Mouse (Mus musculus) hindbrain, embryonic 10.5 days (tissue): ENCODE results near the gene Nfkbib. TPM values are rescaled to one million over a fixed set of nuclear protein-coding genes. Genes with fewer than 3 reads are reported as not detected.

Experiments used
- DNase-seq: peaks from one replicate; pipeline ENCODE4 v3.0.0-alpha.2; 2017; ENCODE audit warnings: low spot score
- H3K27ac ChIP-seq: fragments of 300-500 bp; sonication (generic); 2 replicates; pipeline ENCODE4 v1.5.1; 2016; ENCODE audit warnings: mild to moderate bottlenecking, moderate library complexity
- H3K27me3 ChIP-seq: fragments of 300-500 bp; sonication (generic); 2 replicates; pipeline ENCODE4 v1.6.1; 2016; ENCODE audit warnings: mild to moderate bottlenecking; ENCODE audit not compliant: poor library complexity, insufficient read depth, severe bottlenecking
- H3K36me3 ChIP-seq: fragments of 300-500 bp; sonication (generic); 2 replicates; pipeline ENCODE4 v1.6.1; 2016; ENCODE audit warnings: mild to moderate bottlenecking, moderate library complexity
- H3K4me1 ChIP-seq: fragments of 300-500 bp; sonication (generic); replicated peaks from 2 replicates; pipeline ENCODE4 v1.6.1; 2016; ENCODE audit warnings: mild to moderate bottlenecking
- H3K4me3 ChIP-seq: fragments of 300-500 bp; sonication (generic); 2 replicates; pipeline ENCODE4 v1.5.1; 2016; ENCODE audit warnings: mild to moderate bottlenecking, moderate library complexity
- H3K9me3 ChIP-seq: fragments of 300-500 bp; sonication (generic); 2 replicates; pipeline ENCODE4 v1.6.1; 2016; ENCODE audit warnings: mild to moderate bottlenecking, moderate library complexity
- WGBS: fragments of 180-500 bp; shearing (Covaris S2); methylation state at CpG from one replicate; pipeline ENCODE4 v1.1.7; 2016; 5-methylcytosine and 5-hydroxymethylcytosine counted together
- polyA plus RNA-seq: library from polyadenylated mRNA; unstranded; fragments of >200 nt; fragmentation: Nextera tagmentation; extraction: Ambion mirVana; gene quantifications from 2 replicates; pipeline ENCODE4 v1.2.1, GENCODE M21; 2016

Nfkbib gene
- polyA plus RNA-seq, 1 experiment from 2014 or later, result 61.1 TPM

GRCm38 (mm10) chr7:28808957-28809393, 41.7 kb upstream of the Nfkbib start:
- Histone ChIP-seq H3K4me3 (peak overlapping the region; percentile 87), H3K27ac (peak overlapping the region; percentile 100), H3K9me3 (no peaks in the 10 kb centered on the region), H3K27me3 (no peaks in the 10 kb centered on the region), H3K4me1 (peaks cover 55% of the 10 kb centered on the region), H3K36me3 (peaks cover 25% of the 10 kb centered on the region)
- DNase-seq, result peak; percentile 94
- WGBS, result under 1% methylated on average over 32 of the region's 32 CpGs

- Histone ChIP-seq H3K9me3 (no peaks in the 10 kb centered on the region), H3K27ac (peak within 1 kb of the TSS; percentile 100), H3K36me3 (peaks cover 19% of the 10 kb centered on the region), H3K4me3 (peak within 1 kb of the TSS; percentile 87), H3K27me3 (no peaks in the 10 kb centered on the region), H3K4me1 (peaks cover 55% of the 10 kb centered on the region)
- no peak for DNase-seq
- 3% methylated on average over 35 of the region's 35 CpGs for WGBS
Observed at GRCm38 (mm10) chr7:28808221-28808941, 41.1 kb upstream of the Nfkbib start, which contains the start of gene Hnrnpl. TSS of gene Hnrnpl (plus strand) at chr7:28808541.

GRCm38 (mm10) chr7:28807641-28808220, 40.4 kb upstream of the Nfkbib start:
- no peak for DNase-seq
- Histone ChIP-seq H3K27ac (peak overlapping the region; percentile 100), H3K27me3 (no peaks in the 10 kb centered on the region), H3K36me3 (peaks cover 13% of the 10 kb centered on the region), H3K9me3 (no peaks in the 10 kb centered on the region), H3K4me1 (peaks cover 55% of the 10 kb centered on the region), H3K4me3 (peak overlapping the region; percentile 87)
- 51% methylated on average over 8 of the region's 8 CpGs for WGBS

- WGBS, result 84% methylated on average over 4 of the region's 4 CpGs
- H3K27me3 ChIP-seq, result no peaks in the 10 kb centered on the region
- peaks cover 55% of the 10 kb centered on the region for H3K4me1 ChIP-seq
- H3K36me3 ChIP-seq, result peaks cover 4% of the 10 kb centered on the region
- no peak overlapping the region for H3K4me3 ChIP-seq
- no peak overlapping the region for H3K27ac ChIP-seq
- H3K9me3 ChIP-seq, result no peaks in the 10 kb centered on the region
- DNase-seq, result no peak
Observed at GRCm38 (mm10) chr7:28806869-28807268, 39.6 kb upstream of the Nfkbib start.

- H3K4me3 ChIP-seq, result 0 out of 2 replicates have a peak overlapping the region, but pooled peaks have one; percentile 28
- H3K36me3 ChIP-seq, result no peaks in the 10 kb centered on the region
- no peaks in the 10 kb centered on the region for H3K27me3 ChIP-seq
- no peak for DNase-seq
- peak overlapping the region; percentile 87 for H3K27ac ChIP-seq
- H3K4me1 ChIP-seq, result peaks cover 52% of the 10 kb centered on the region
- WGBS, result 70% methylated on average over 4 of the region's 4 CpGs
- no peaks in the 10 kb centered on the region for H3K9me3 ChIP-seq
Observed at GRCm38 (mm10) chr7:28803756-28804155, 36.4 kb upstream of the Nfkbib start.

- Histone ChIP-seq H3K4me3 (peak overlapping the region; percentile 28), H3K27me3 (no peaks in the 10 kb centered on the region), H3K4me1 (peaks cover 49% of the 10 kb centered on the region), H3K27ac (peak overlapping the region; percentile 87), H3K36me3 (no peaks in the 10 kb centered on the region), H3K9me3 (no peaks in the 10 kb centered on the region)
- WGBS, result 2% methylated on average over 10 of the region's 10 CpGs
- DNase-seq, result peak; percentile 60
Observed at GRCm38 (mm10) chr7:28802846-28803588, 35.7 kb upstream of the Nfkbib start.

- H3K4me3 ChIP-seq, result 0 out of 2 replicates have a peak overlapping the region, but pooled peaks have one; percentile 28
- WGBS, result 32% methylated on average over 10 of the region's 10 CpGs
- H3K9me3 ChIP-seq, result no peaks in the 10 kb centered on the region
- DNase-seq, result peak; percentile 46
- H3K27ac ChIP-seq, result peak overlapping the region; percentile 87
- no peaks in the 10 kb centered on the region for H3K27me3 ChIP-seq
- H3K4me1 ChIP-seq, result peaks cover 43% of the 10 kb centered on the region
- no peaks in the 10 kb centered on the region for H3K36me3 ChIP-seq
Observed at GRCm38 (mm10) chr7:28801901-28802670, 34.8 kb upstream of the Nfkbib start.

- peak overlapping the region; percentile 87 for H3K27ac ChIP-seq
- peaks cover 49% of the 10 kb centered on the region for H3K4me1 ChIP-seq
- no peaks in the 10 kb centered on the region for H3K36me3 ChIP-seq
- WGBS, result 78% methylated on average over 3 of the region's 3 CpGs
- no peak for DNase-seq
- no peaks in the 10 kb centered on the region for H3K27me3 ChIP-seq
- no peaks in the 10 kb centered on the region for H3K9me3 ChIP-seq
- no peak overlapping the region for H3K4me3 ChIP-seq
Observed at GRCm38 (mm10) chr7:28801451-28801850, 34.1 kb upstream of the Nfkbib start.

- Histone ChIP-seq H3K4me3 (no peak overlapping the region), H3K36me3 (no peaks in the 10 kb centered on the region), H3K27ac (no peak overlapping the region), H3K9me3 (no peaks in the 10 kb centered on the region), H3K4me1 (peaks cover 41% of the 10 kb centered on the region), H3K27me3 (peaks cover 6% of the 10 kb centered on the region; the same call in 1 of the 2 replicates)
- WGBS, result 92% methylated on average over 9 of the region's 9 CpGs
- DNase-seq, result no peak
Observed at GRCm38 (mm10) chr7:28799994-28800393, 32.7 kb upstream of the Nfkbib start.

- Histone ChIP-seq H3K4me3 (peak overlapping the region; percentile 44), H3K9me3 (no peaks in the 10 kb centered on the region), H3K36me3 (no peaks in the 10 kb centered on the region), H3K27me3 (peaks cover 9% of the 10 kb centered on the region; the same call in 1 of the 2 replicates), H3K4me1 (peaks cover 18% of the 10 kb centered on the region), H3K27ac (peak overlapping the region; percentile 84)
- 19% methylated on average over 32 of the region's 32 CpGs for WGBS
- DNase-seq, result peak; percentile 74
Observed at GRCm38 (mm10) chr7:28796562-28796975, 29.3 kb upstream of the Nfkbib start.

- DNase-seq, result no peak
- 81% methylated on average over 15 of the region's 15 CpGs for whole genome bisulfite sequencing
- H3K4me3 ChIP-seq, result peak overlapping the region; percentile 44; the same call in 1 of the 2 replicates
- H3K27me3 ChIP-seq, result peaks cover 9% of the 10 kb centered on the region; the same call in 1 of the 2 replicates
- no peaks in the 10 kb centered on the region for H3K9me3 ChIP-seq
- peaks cover 17% of the 10 kb centered on the region for H3K4me1 ChIP-seq
- no peaks in the 10 kb centered on the region for H3K36me3 ChIP-seq
- H3K27ac ChIP-seq, result peak overlapping the region; percentile 84
Observed at GRCm38 (mm10) chr7:28795832-28796231, 28.5 kb upstream of the Nfkbib start.

- Histone ChIP-seq H3K36me3 (no peaks in the 10 kb centered on the region), H3K27me3 (peaks cover 9% of the 10 kb centered on the region; the same call in 1 of the 2 replicates), H3K27ac (no peak overlapping the region), H3K4me1 (peaks cover 31% of the 10 kb centered on the region), H3K4me3 (no peak overlapping the region), H3K9me3 (no peaks in the 10 kb centered on the region)
- no peak for DNase-seq
- WGBS, result 86% methylated on average over 3 of the region's 3 CpGs
Observed at GRCm38 (mm10) chr7:28794496-28794895, 27.2 kb upstream of the Nfkbib start.
